Mouse (Mus musculus) ES-E14 (cell line): Measurements from ENCODE around the gene Prkcz. TPM values are rescaled to one million over a fixed set of nuclear protein-coding genes. Genes with fewer than 3 reads are reported as not detected.
A peak's percentile ranks its signal among the peaks of the same experiment; 100 is the strongest.

Source experiments
- DNase-seq: peaks from one replicate; pipeline ENCODE4 v3.0.0-alpha.2; 2013; ENCODE audit warnings: low read depth, low spot score
- H3K27ac ChIP-seq: 2 replicates; pipeline ENCODE4 v1.5.1; 2012; ENCODE audit warnings: low read depth, mild to moderate bottlenecking, low read length, moderate library complexity, mixed read lengths; ENCODE audit not compliant: poor library complexity, insufficient read depth, severe bottlenecking
- H3K36me3 ChIP-seq: 2 replicates; pipeline ENCODE4 v1.6.1; 2012; ENCODE audit warnings: mild to moderate bottlenecking, low read length, moderate library complexity, mixed read lengths; ENCODE audit not compliant: control insufficient read depth, poor library complexity, insufficient read depth, severe bottlenecking
- H3K4me1 ChIP-seq, 2 experiments: fragments of 150-350 bp in 1 of 2; sonication (generic) in 1 of 2; 2 replicates each; pipeline ENCODE4 v1.6.1; 2012; ENCODE audit warnings: low read length in 2 of 2, mild to moderate bottlenecking in 1 of 2, mixed read lengths in 1 of 2; ENCODE audit not compliant: control insufficient read depth in 2 of 2, insufficient read depth in 2 of 2, poor library complexity in 1 of 2
- H3K4me3 ChIP-seq, 2 experiments: fragments of 150-350 bp in 1 of 2; sonication (generic) in 1 of 2; 2 replicates each; pipeline ENCODE4 v1.5.1; 2012; ENCODE audit warnings: low read length in 2 of 2, low read depth in 1 of 2, mild to moderate bottlenecking in 1 of 2, mixed read lengths in 1 of 2; ENCODE audit not compliant: insufficient read depth in 1 of 2, poor library complexity in 1 of 2, severe bottlenecking in 1 of 2
- H3K9ac ChIP-seq: 2 replicates; pipeline ENCODE4 v1.6.1; 2012; ENCODE audit warnings: low read depth, mild to moderate bottlenecking, low read length, mixed read lengths; ENCODE audit not compliant: poor library complexity, insufficient read depth, severe bottlenecking
- H3K9me3 ChIP-seq: fragments of 150-350 bp; sonication (generic); 2 replicates; pipeline ENCODE4 v1.6.1; 2012; ENCODE audit warnings: low read depth, mild to moderate bottlenecking, low read length; ENCODE audit not compliant: control insufficient read depth, insufficient read depth
- CHD2 ChIP-seq: IDR thresholded peaks from 2 replicates; pipeline ENCODE4 v1.6.1; 2014; ENCODE audit warnings: mild to moderate bottlenecking, low read depth, low read length, inconsistent platforms
- HCFC1 ChIP-seq: IDR thresholded peaks from 2 replicates; pipeline ENCODE4 v1.6.1; 2012; ENCODE audit warnings: low read length, inconsistent platforms, borderline replicate concordance; ENCODE audit not compliant: insufficient read depth
- MAFK ChIP-seq: IDR thresholded peaks from 2 replicates; pipeline ENCODE4 v1.6.1; 2014; ENCODE audit warnings: mild to moderate bottlenecking, low read depth, low read length, inconsistent platforms; ENCODE audit not compliant: insufficient read depth
- ZC3H11A ChIP-seq: IDR thresholded peaks from 2 replicates; pipeline ENCODE4 v1.6.1; 2012; ENCODE audit warnings: low read depth, mild to moderate bottlenecking, inconsistent platforms, low read length, borderline replicate concordance
- ZNF384 ChIP-seq: IDR thresholded peaks from 2 replicates; pipeline ENCODE4 v1.6.1; 2012; ENCODE audit warnings: low read depth, low read length, inconsistent platforms
- in situ Hi-C, 2 experiments: fragments of 600-800 bp; cut with MboI; formaldehyde crosslinking; loops; one replicate each; pipeline ENCODE4 v1.15.1; 2025; ENCODE audit warnings: low sequenced_read_pairs in 2 of 2, inconsistent platforms in 1 of 2; ENCODE audit not compliant: unreplicated experiment in 2 of 2
- total RNA-seq: library from RNA; depleted of rRNA; stranded (reverse); fragments of 300-350 nt; gene quantifications from 2 replicates; pipeline ENCODE4 v1.2.3, GENCODE M21; 2012

Gene Prkcz
- total RNA-seq, 1 experiment: 17.0 TPM

GRCm38 (mm10) chr4:155288586-155288985, 72.6 kb downstream of the Prkcz start:
- Histone ChIP-seq H3K4me3 (no peak overlapping the region), H3K36me3 (peaks cover 8% of the 10 kb centered on the region; the same call in 1 of the 2 replicates), H3K4me1 (peaks cover 3 to 30% of the 10 kb centered on the region in 2 experiments; a peak in 3 of 4 replicates), H3K9ac (no peak overlapping the region), H3K9me3 (no peaks in the 10 kb centered on the region), H3K27ac (no peak overlapping the region)
- no peak for DNase-seq
- TF ChIP-seq CHD2 (no peak), MAFK (no peak)
- in situ Hi-C loops: no loop called here

- H3K27ac ChIP-seq: no peak overlapping the region
- in situ Hi-C loops: no loop called here
- DNase-seq: no peak
- peaks cover 3 to 26% of the 10 kb centered on the region in 2 experiments; a peak in 3 of 4 replicates for H3K4me1 ChIP-seq
- H3K9ac ChIP-seq: 0 out of 2 replicates have a peak overlapping the region, but pooled peaks have one; percentile 8
- no peak overlapping the region for H3K4me3 ChIP-seq
- TF ChIP-seq HCFC1 (no peak), CHD2 (no peak), MAFK (no peak)
- H3K9me3 ChIP-seq: no peaks in the 10 kb centered on the region
- H3K36me3 ChIP-seq: peaks cover 8% of the 10 kb centered on the region; the same call in 1 of the 2 replicates
These were observed 73.4 kb downstream of the Prkcz start for GRCm38 (mm10) chr4:155287713-155288112.

- in situ Hi-C loops: no loop called here
These were observed 75.1 kb downstream of the Prkcz start for GRCm38 (mm10) chr4:155286090-155286489.

GRCm38 (mm10) chr4:155284521-155285379, 76.4 kb downstream of the Prkcz start:
- Histone ChIP-seq H3K36me3 (peaks cover 3% of the 10 kb centered on the region; the same call in 1 of the 2 replicates), H3K9ac (no peak overlapping the region), H3K9me3 (no peaks in the 10 kb centered on the region), H3K4me3 (no peak overlapping the region), H3K27ac (no peak overlapping the region), H3K4me1 (peaks cover 0 to 7% of the 10 kb centered on the region in 2 experiments; a peak in 1 of 4 replicates)
- TF ChIP-seq CHD2 (no peak), MAFK (no peak), ZC3H11A (no peak), HCFC1 (no peak), ZNF384 (no peak)
- DNase-seq: no peak
- in situ Hi-C loops: no loop called here

More at GRCm38 (mm10) chr4:155286090-155286489, 75.1 kb downstream of the Prkcz start:
- Histone ChIP-seq H3K27ac (no peak overlapping the region), H3K9me3 (no peaks in the 10 kb centered on the region), H3K4me3 (no peak overlapping the region), H3K36me3 (peaks cover 4% of the 10 kb centered on the region; the same call in 1 of the 2 replicates), H3K9ac (no peak overlapping the region), H3K4me1 (peaks cover 3 to 16% of the 10 kb centered on the region in 2 experiments; a peak in 3 of 4 replicates)
- DNase-seq: no peak
- no peak for TF ChIP-seq CHD2
- no peak for TF ChIP-seq MAFK
- TF ChIP-seq HCFC1: no peak
